15 mouse cellular contexts compared by ENCODE assay signal in the genomic region with DNA sequence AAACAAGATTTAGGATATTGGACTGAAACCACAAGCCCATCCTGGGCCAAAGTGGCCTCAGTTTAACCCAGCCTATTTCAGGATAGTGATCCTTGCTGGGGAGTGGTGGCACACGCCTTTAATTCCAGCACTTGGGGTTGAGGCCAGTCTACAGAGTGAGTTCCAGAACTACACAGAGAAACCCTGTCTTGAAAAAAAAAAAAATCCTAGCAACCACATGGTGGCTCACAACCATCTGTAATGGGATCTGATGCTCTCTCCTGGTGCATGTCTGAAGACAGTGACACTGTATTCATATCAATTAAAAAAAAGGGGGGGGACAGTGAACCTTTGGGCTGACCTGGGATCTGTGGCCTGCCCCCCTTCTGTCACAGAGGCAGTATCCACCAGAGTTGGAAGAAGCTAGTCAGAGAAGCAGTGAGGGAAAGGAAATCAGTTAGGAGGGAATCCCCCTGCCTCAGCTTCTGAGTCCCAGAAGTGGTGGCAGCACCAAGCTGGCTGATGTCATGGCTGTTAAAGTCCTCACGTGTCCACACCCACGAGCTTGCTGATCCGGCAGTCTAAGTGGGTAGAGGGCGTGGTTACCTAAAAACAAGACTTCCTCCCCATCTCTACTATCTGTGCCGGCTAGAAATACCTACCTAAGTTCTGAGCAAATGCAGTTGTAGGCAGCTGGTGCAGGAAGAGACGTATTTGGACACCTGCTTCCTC. TPM values are rescaled to one million over a fixed set of nuclear protein-coding genes. Genes with fewer than 3 reads are reported as not detected.
DNase-seq lines count a peak whose midpoint lies in the region; ATAC-seq and TF ChIP-seq lines count a peak whose summit lies in the region.
"Had no signal": no experiment of that assay in that cellular context is flagged by ENCODE, and none has a peak within 500 bp of the region (broad histone marks: within the 10 kb centered on the region; RNA-seq: fewer than 3 reads in every experiment).

No protein-coding gene starts in this region.

- no peaks in the 10 kb centered on the region for H3K27me3 ChIP-seq in forebrain, postnatal 0 days (ENCODE audit: insufficient read depth, low read length)
- H3K27me3 ChIP-seq in forebrain, embryonic 14.5 days (replicated peaks; ENCODE audit: control insufficient read depth, insufficient read depth, low read length) = peaks cover 3% of the 10 kb centered on the region; the same call in 1 of the 2 replicates
- no peaks in the 10 kb centered on the region for H3K27me3 ChIP-seq in spleen, adult 2 months (ENCODE audit: control insufficient read depth, insufficient read depth, low read length)

- H3K4me1 ChIP-seq in forebrain, postnatal 0 days (ENCODE audit: insufficient read depth) = peaks cover 12% of the 10 kb centered on the region; the same call in 1 of the 2 replicates
- peaks cover 24% of the 10 kb centered on the region for H3K4me1 ChIP-seq in forebrain, embryonic 14.5 days (ENCODE audit: control insufficient read depth, insufficient read depth, low read length)
- peaks cover 56% of the 10 kb centered on the region for H3K4me1 ChIP-seq in spleen, adult 2 months (ENCODE audit: control insufficient read depth, insufficient read depth, insufficient read length)

- no peak overlapping the region for H3K4me2 ChIP-seq in forebrain, postnatal 0 days (ENCODE audit: low read depth)
- H3K4me2 ChIP-seq in forebrain, embryonic 14.5 days (ENCODE audit: low read length) = no peak overlapping the region
- H3K4me2 ChIP-seq: hindbrain, embryonic 14.5 days; stomach, embryonic 15.5 days had no signal

- TF ChIP-seq CTCF in forebrain, postnatal 0 days (IDR thresholded peaks at IDR 0.05; ENCODE audit: low read depth) = peak; percentile 21; the same call in 1 of the 2 replicates
- TF ChIP-seq CTCF in spleen, adult 2 months (IDR thresholded peaks at IDR 0.05; ENCODE audit: extremely low read depth, insufficient read depth, insufficient read length, insufficient replicate concordance) = no peak

- H3K9me3 ChIP-seq in forebrain, postnatal 0 days (ENCODE audit: low read length) = no peaks in the 10 kb centered on the region
- H3K9me3 ChIP-seq in forebrain, embryonic 14.5 days (replicated peaks; ENCODE audit: control insufficient read depth, low read length) = no peaks in the 10 kb centered on the region
- H3K9me3 ChIP-seq: forebrain, embryonic 10.5 days; stomach, embryonic 15.5 days had no signal

- no peak overlapping the region for H3K9ac ChIP-seq in forebrain, postnatal 0 days
- H3K9ac ChIP-seq in forebrain, embryonic 14.5 days (ENCODE audit: low read length) = no peak overlapping the region
- H3K9ac ChIP-seq: hindbrain, embryonic 14.5 days; stomach, embryonic 15.5 days had no signal

- no peak overlapping the region for H3K4me3 ChIP-seq in forebrain, postnatal 0 days (ENCODE audit: low read depth, low read length)
- no peak overlapping the region for H3K4me3 ChIP-seq in forebrain, embryonic 14.5 days (ENCODE audit: low read depth, low read length)
- no peak overlapping the region for H3K4me3 ChIP-seq in spleen, adult 2 months (ENCODE audit: extremely low read depth, insufficient read depth, insufficient read length)
- H3K4me3 ChIP-seq: forebrain, embryonic 10.5 days; stomach, embryonic 15.5 days had no signal

- no peak overlapping the region for H3K27ac ChIP-seq in forebrain, postnatal 0 days (ENCODE audit: low read depth, low read length)
- H3K27ac ChIP-seq in forebrain, embryonic 14.5 days (ENCODE audit: low read depth, low read length) = no peak overlapping the region
- peak overlapping the region; percentile 98 for H3K27ac ChIP-seq in spleen, adult 2 months (ENCODE audit: insufficient read depth, low read length)
- H3K27ac ChIP-seq: forebrain, embryonic 10.5 days; hindbrain, embryonic 14.5 days; stomach, embryonic 15.5 days had no signal

- TF ChIP-seq POLR2A in spleen, adult 2 months (IDR thresholded peaks at IDR 0.05; ENCODE audit: low read depth, low read length) = peak; percentile 65

- 59% methylated on average over 7 of the region's 7 CpGs for WGBS in forebrain, postnatal 0 days
- 62% methylated on average over 7 of the region's 7 CpGs for WGBS in forebrain, embryonic 14.5 days
- WGBS in spleen, adult 2 months = 7% methylated on average over 7 of the region's 7 CpGs

- ATAC-seq in forebrain, postnatal 0 days = no peak
- ATAC-seq in forebrain, embryonic 14.5 days = no peak

- DNase-seq in forebrain, postnatal 0 days = no peak
- DNase-seq in forebrain, embryonic 14.5 days (ENCODE audit: low spot score) = no peak
- DNase-seq in A20 (ENCODE audit: low read depth, low spot score) = peak; percentile 95
- DNase-seq in brain, adult 2 months (ENCODE audit: low read depth, low spot score) = peak; percentile 79
- peak; percentile 73 to 97 for DNase-seq in spleen, adult 2 months (ENCODE audit: low read depth in 1 of 2, low spot score in 2 of 2)
- no peak for DNase-seq in urinary bladder, postnatal 4 days (ENCODE audit: low spot score in 2 of 2)
- DNase-seq in urinary bladder, adult 2 months (ENCODE audit: low spot score) = no peak
- no peak for DNase-seq in gastrocnemius, postnatal 14 days
- DNase-seq: adrenal gland, postnatal 10 days; cerebellum, adult 11-12 months; gastrocnemius, postnatal 10 days; liver had no signal

- H3K36me3 ChIP-seq in forebrain, postnatal 0 days (ENCODE audit: insufficient read depth) = peaks cover 20% of the 10 kb centered on the region
- H3K36me3 ChIP-seq in forebrain, embryonic 14.5 days (ENCODE audit: control insufficient read depth, insufficient read depth, low read length) = peaks cover 7% of the 10 kb centered on the region
- H3K36me3 ChIP-seq in spleen, adult 2 months (ENCODE audit: control insufficient read depth, insufficient read depth, low read length) = no peaks in the 10 kb centered on the region
- H3K36me3 ChIP-seq: stomach, embryonic 15.5 days had no signal

- intact Hi-C loops in gastrocnemius, postnatal 14 days (cut with DNase I; ENCODE audit: low total_unique reads) = no loop called here

RNA-seq across cellular contexts. Expression of a gene that starts 3.1 kb away (rescaled TPM):
- 3.7 and 5.2 TPM in 2 replicates for total RNA-seq in forebrain, postnatal 0 days (2014; rRNA removed)
- polyA plus RNA-seq in forebrain, postnatal 0 days (2015; fragmentation: Nextera tagmentation; extraction: Ambion mirVana) = 3.0 and 4.2 TPM in 2 replicates
- 2.8 and 4.8 TPM in 2 replicates for polyA plus RNA-seq in forebrain, embryonic 14.5 days (2014; fragmentation: Nextera tagmentation; extraction: Ambion mirVana)
- 24.6 and 28.9 TPM in 2 replicates for polyA plus RNA-seq in spleen, adult 2 months (2012; rRNA removed)
- 3.2 and 3.9 TPM in 2 replicates for polyA plus RNA-seq in urinary bladder, adult 2 months (2012; rRNA removed)
- total RNA-seq in gastrocnemius, postnatal 14 days (2021) = under 1 TPM; 0.64 to 0.75 TPM

RNA-seq across cellular contexts. Expression of a gene that starts 12.8 kb away (rescaled TPM):
- total RNA-seq in forebrain, postnatal 0 days (2014; rRNA removed) = 0.54 and 1.5 TPM in 2 replicates
- polyA plus RNA-seq in forebrain, postnatal 0 days (2015; fragmentation: Nextera tagmentation; extraction: Ambion mirVana) = 1.6 and 3.5 TPM in 2 replicates
- polyA plus RNA-seq in forebrain, embryonic 14.5 days (2014; fragmentation: Nextera tagmentation; extraction: Ambion mirVana) = 0.48 and 0.84 TPM in 2 replicates
- 9.0 and 9.7 TPM in 2 replicates for polyA plus RNA-seq in spleen, adult 2 months (2012; rRNA removed)
- polyA plus RNA-seq in urinary bladder, adult 2 months (2012; rRNA removed) = 3.6 and 5.3 TPM in 2 replicates
- total RNA-seq in gastrocnemius, postnatal 14 days (2021) = 1 to 10 TPM; 6.2 to 8.0 TPM

RNA-seq across cellular contexts. Expression of a gene that starts 23.8 kb away (rescaled TPM):
- total RNA-seq in forebrain, postnatal 0 days (2014; rRNA removed) = 64.1 and 76.4 TPM in 2 replicates
- 49.4 and 57.2 TPM in 2 replicates for polyA plus RNA-seq in forebrain, postnatal 0 days (2015; fragmentation: Nextera tagmentation; extraction: Ambion mirVana)
- polyA plus RNA-seq in forebrain, embryonic 14.5 days (2014; fragmentation: Nextera tagmentation; extraction: Ambion mirVana) = 22.1 and 29.2 TPM in 2 replicates
- 8.5 and 8.9 TPM in 2 replicates for polyA plus RNA-seq in spleen, adult 2 months (2012; rRNA removed)
- polyA plus RNA-seq in urinary bladder, adult 2 months (2012; rRNA removed) = 12.1 and 12.4 TPM in 2 replicates
- total RNA-seq in gastrocnemius, postnatal 14 days (2021) = 100 to 1,000 TPM; 281 to 311 TPM

RNA-seq across cellular contexts. Expression of a gene that starts 27.5 kb away (rescaled TPM):
- total RNA-seq in forebrain, postnatal 0 days (2014; rRNA removed) = 793 and 1,371 TPM in 2 replicates
- 687 and 897 TPM in 2 replicates for polyA plus RNA-seq in forebrain, postnatal 0 days (2015; fragmentation: Nextera tagmentation; extraction: Ambion mirVana)
- polyA plus RNA-seq in forebrain, embryonic 14.5 days (2014; fragmentation: Nextera tagmentation; extraction: Ambion mirVana) = 787 and 932 TPM in 2 replicates
- polyA plus RNA-seq in spleen, adult 2 months (2012; rRNA removed) = 555 and 724 TPM in 2 replicates
- polyA plus RNA-seq in urinary bladder, adult 2 months (2012; rRNA removed) = 1,600 and 1,809 TPM in 2 replicates
- 100 to 1,000 TPM; 628 to 686 TPM for total RNA-seq in gastrocnemius, postnatal 14 days (2021)

RNA-seq across cellular contexts. Expression of a gene that starts 54.2 kb away (rescaled TPM):
- 2.8 and 3.8 TPM in 2 replicates for total RNA-seq in forebrain, postnatal 0 days (2014; rRNA removed)
- 2.0 and 2.1 TPM in 2 replicates for polyA plus RNA-seq in forebrain, postnatal 0 days (2015; fragmentation: Nextera tagmentation; extraction: Ambion mirVana)
- polyA plus RNA-seq in forebrain, embryonic 14.5 days (2014; fragmentation: Nextera tagmentation; extraction: Ambion mirVana) = 1.1 and 2.4 TPM in 2 replicates
- polyA plus RNA-seq in spleen, adult 2 months (2012; rRNA removed) = 6.3 and 6.6 TPM in 2 replicates
- polyA plus RNA-seq in urinary bladder, adult 2 months (2012; rRNA removed) = 0.14 and 0.41 TPM in 2 replicates
- total RNA-seq in gastrocnemius, postnatal 14 days (2021) = under 1 TPM; 0.07 to 0.29 TPM

Comparison
In these comparisons a context has a peak if more than half of its experiments do, and no peak if none do; other contexts are left out.
1. DNase-seq: peak in A20 (single experiment), brain, adult 2 months (single experiment) and spleen, adult 2 months (2 of 2); none in forebrain, postnatal 0 days (single experiment), forebrain, embryonic 14.5 days (single experiment), urinary bladder, postnatal 4 days (0 of 2), urinary bladder, adult 2 months (single experiment) and gastrocnemius, postnatal 14 days (single experiment).